Mouse (Mus musculus): ENCODE results near the gene Wdr3. TPM values are rescaled to one million over a fixed set of nuclear protein-coding genes. Genes with fewer than 3 reads are reported as not detected.

Wdr3 gene
- 58.7 and 61.1 TPM in 2 replicates for polyA plus RNA-seq (2016; fragmentation: Nextera tagmentation; extraction: Ambion mirVana)

- under 1% methylated on average over 55 of the region's 55 CpGs for WGBS
- H3K27me3 ChIP-seq (ENCODE audit: low read depth, poor library complexity, severe bottlenecking): no peaks in the 10 kb centered on the region
- H3K4me1 ChIP-seq: peaks cover 18% of the 10 kb centered on the region
- peak within 1 kb of the TSS; percentile 83 for H3K27ac ChIP-seq (replicated peaks)
- DNase-seq (ENCODE audit: low spot score): peak; percentile 94
- peaks cover 31% of the 10 kb centered on the region for H3K36me3 ChIP-seq
- no peaks in the 10 kb centered on the region for H3K9me3 ChIP-seq (replicated peaks)
- peak within 1 kb of the TSS; percentile 93 for H3K4me3 ChIP-seq
Measured at GRCm38 (mm10) chr3:100162315-100163105, at the start of gene Wdr3, which contains the start of gene Gdap2. Gene Wdr3 (minus strand): TSS chr3:100162407. Gene Gdap2 (plus strand): TSS chr3:100162381.

- Histone ChIP-seq H3K4me3 (no peak overlapping the region), H3K36me3 (peaks cover 37% of the 10 kb centered on the region), H3K4me1 (no peaks in the 10 kb centered on the region), H3K9me3 (replicated peaks) (no peaks in the 10 kb centered on the region), H3K27me3 (ENCODE audit: low read depth, poor library complexity, severe bottlenecking) (no peaks in the 10 kb centered on the region), H3K27ac (replicated peaks) (no peak overlapping the region)
- 80% methylated on average over 1 of the region's 1 CpGs for WGBS
- no peak for DNase-seq (ENCODE audit: low spot score)
Measured at GRCm38 (mm10) chr3:100206973-100207372, 44.8 kb upstream of the Wdr3 start.

GRCm38 (mm10) chr3:100201554-100201953 lies 39.3 kb upstream of the Wdr3 start:
- no peaks in the 10 kb centered on the region for H3K9me3 ChIP-seq (replicated peaks)
- DNase-seq (ENCODE audit: low spot score): no peak
- 97% methylated on average over 7 of the region's 7 CpGs for WGBS
- no peak overlapping the region for H3K27ac ChIP-seq (replicated peaks)
- H3K4me3 ChIP-seq: no peak overlapping the region
- H3K36me3 ChIP-seq: peaks cover 53% of the 10 kb centered on the region
- no peaks in the 10 kb centered on the region for H3K4me1 ChIP-seq
- no peaks in the 10 kb centered on the region for H3K27me3 ChIP-seq (ENCODE audit: low read depth, poor library complexity, severe bottlenecking)

- WGBS: 74% methylated on average over 5 of the region's 5 CpGs
- H3K27ac ChIP-seq (replicated peaks): no peak overlapping the region
Measured at GRCm38 (mm10) chr3:100194210-100194609, 32.0 kb upstream of the Wdr3 start.

GRCm38 (mm10) chr3:100189861-100190260 lies 27.7 kb upstream of the Wdr3 start:
- no peaks in the 10 kb centered on the region for H3K27me3 ChIP-seq (ENCODE audit: low read depth, poor library complexity, severe bottlenecking)
- no peak for DNase-seq (ENCODE audit: low spot score)
- H3K36me3 ChIP-seq: peaks cover 24% of the 10 kb centered on the region
- WGBS: 86% methylated on average over 11 of the region's 11 CpGs
- no peak overlapping the region for H3K4me3 ChIP-seq
- no peak overlapping the region for H3K27ac ChIP-seq (replicated peaks)
- H3K4me1 ChIP-seq: no peaks in the 10 kb centered on the region
- H3K9me3 ChIP-seq (replicated peaks): no peaks in the 10 kb centered on the region

More at GRCm38 (mm10) chr3:100194210-100194609, 32.0 kb upstream of the Wdr3 start:
- H3K9me3 ChIP-seq (replicated peaks): no peaks in the 10 kb centered on the region
- no peaks in the 10 kb centered on the region for H3K27me3 ChIP-seq (ENCODE audit: low read depth, poor library complexity, severe bottlenecking)
- DNase-seq (ENCODE audit: low spot score): no peak
- H3K4me1 ChIP-seq: no peaks in the 10 kb centered on the region
- no peak overlapping the region for H3K4me3 ChIP-seq
- peaks cover 28% of the 10 kb centered on the region for H3K36me3 ChIP-seq

- peak; percentile 34 for DNase-seq (ENCODE audit: low spot score)
- H3K9me3 ChIP-seq (replicated peaks): no peaks in the 10 kb centered on the region
- H3K4me1 ChIP-seq: no peaks in the 10 kb centered on the region
- H3K27ac ChIP-seq (replicated peaks): no peak overlapping the region
- WGBS: 45% methylated on average over 1 of the region's 1 CpGs
- no peak overlapping the region for H3K4me3 ChIP-seq
- H3K36me3 ChIP-seq: peaks cover 26% of the 10 kb centered on the region
- H3K27me3 ChIP-seq (ENCODE audit: low read depth, poor library complexity, severe bottlenecking): no peaks in the 10 kb centered on the region
Measured at GRCm38 (mm10) chr3:100189444-100189843, 27.2 kb upstream of the Wdr3 start.

GRCm38 (mm10) chr3:100180471-100180870 lies 18.3 kb upstream of the Wdr3 start:
- Histone ChIP-seq H3K9me3 (replicated peaks) (no peaks in the 10 kb centered on the region), H3K4me3 (no peak overlapping the region), H3K4me1 (no peaks in the 10 kb centered on the region), H3K27me3 (ENCODE audit: low read depth, poor library complexity, severe bottlenecking) (no peaks in the 10 kb centered on the region), H3K36me3 (peaks cover 69% of the 10 kb centered on the region), H3K27ac (replicated peaks) (no peak overlapping the region)
- DNase-seq (ENCODE audit: low spot score): no peak
- 84% methylated on average over 3 of the region's 3 CpGs for WGBS

- Histone ChIP-seq H3K9me3 (replicated peaks) (no peaks in the 10 kb centered on the region), H3K4me1 (no peaks in the 10 kb centered on the region), H3K27ac (replicated peaks) (no peak overlapping the region), H3K36me3 (peaks cover 77% of the 10 kb centered on the region), H3K4me3 (no peak overlapping the region), H3K27me3 (ENCODE audit: low read depth, poor library complexity, severe bottlenecking) (no peaks in the 10 kb centered on the region)
- WGBS: 90% methylated on average over 2 of the region's 2 CpGs
- no peak for DNase-seq (ENCODE audit: low spot score)
Measured at GRCm38 (mm10) chr3:100176031-100176430, 13.8 kb upstream of the Wdr3 start.

- Histone ChIP-seq H3K36me3 (peaks cover 12% of the 10 kb centered on the region), H3K27me3 (ENCODE audit: low read depth, poor library complexity, severe bottlenecking) (no peaks in the 10 kb centered on the region), H3K4me1 (peaks cover 18% of the 10 kb centered on the region), H3K9me3 (replicated peaks) (no peaks in the 10 kb centered on the region), H3K27ac (replicated peaks) (no peak overlapping the region), H3K4me3 (no peak overlapping the region)
- no peak for DNase-seq (ENCODE audit: low spot score)
Measured at GRCm38 (mm10) chr3:100164991-100165390, 2.8 kb upstream of the Wdr3 start.

GRCm38 (mm10) chr3:100163556-100163955 lies 1.3 kb upstream of the Wdr3 start:
- Histone ChIP-seq H3K36me3 (peaks cover 22% of the 10 kb centered on the region), H3K9me3 (replicated peaks) (no peaks in the 10 kb centered on the region), H3K4me1 (peaks cover 18% of the 10 kb centered on the region), H3K27me3 (ENCODE audit: low read depth, poor library complexity, severe bottlenecking) (no peaks in the 10 kb centered on the region), H3K27ac (replicated peaks) (no peak overlapping the region), H3K4me3 (peak overlapping the region; percentile 93; the same call in 1 of the 2 replicates)
- no peak for DNase-seq (ENCODE audit: low spot score)
- 89% methylated on average over 2 of the region's 2 CpGs for WGBS

- H3K4me3 ChIP-seq: peak overlapping the region; percentile 93
- H3K9me3 ChIP-seq (replicated peaks): no peaks in the 10 kb centered on the region
- H3K36me3 ChIP-seq: peaks cover 38% of the 10 kb centered on the region
- peak overlapping the region; percentile 83 for H3K27ac ChIP-seq (replicated peaks)
- no peaks in the 10 kb centered on the region for H3K27me3 ChIP-seq (ENCODE audit: low read depth, poor library complexity, severe bottlenecking)
- peaks cover 18% of the 10 kb centered on the region for H3K4me1 ChIP-seq
- WGBS: 2% methylated on average over 35 of the region's 35 CpGs
- no peak for DNase-seq (ENCODE audit: low spot score)
Measured at GRCm38 (mm10) chr3:100161665-100162314, 417 bp downstream of the Wdr3 start.

GRCm38 (mm10) chr3:100160682-100161445 lies 1.3 kb downstream of the Wdr3 start:
- H3K36me3 ChIP-seq: peaks cover 47% of the 10 kb centered on the region
- no peaks in the 10 kb centered on the region for H3K9me3 ChIP-seq (replicated peaks)
- no peaks in the 10 kb centered on the region for H3K27me3 ChIP-seq (ENCODE audit: low read depth, poor library complexity, severe bottlenecking)
- WGBS: 85% methylated on average over 15 of the region's 15 CpGs
- peaks cover 18% of the 10 kb centered on the region for H3K4me1 ChIP-seq
- no peak for DNase-seq (ENCODE audit: low spot score)
- peak overlapping the region; percentile 93 for H3K4me3 ChIP-seq
- no peak overlapping the region for H3K27ac ChIP-seq (replicated peaks)

Data from midbrain, embryonic 10.5 days (tissue).